Mouse (Mus musculus) T-cell, adult 2 months (primary cell): Measurements from ENCODE around the gene Katnal1.

Experiments used
- DNase-seq: peaks from one replicate; pipeline ENCODE4 v3.0.0; 2022; ENCODE audit warnings: low spot score

The Katnal1 gene

DNA sequence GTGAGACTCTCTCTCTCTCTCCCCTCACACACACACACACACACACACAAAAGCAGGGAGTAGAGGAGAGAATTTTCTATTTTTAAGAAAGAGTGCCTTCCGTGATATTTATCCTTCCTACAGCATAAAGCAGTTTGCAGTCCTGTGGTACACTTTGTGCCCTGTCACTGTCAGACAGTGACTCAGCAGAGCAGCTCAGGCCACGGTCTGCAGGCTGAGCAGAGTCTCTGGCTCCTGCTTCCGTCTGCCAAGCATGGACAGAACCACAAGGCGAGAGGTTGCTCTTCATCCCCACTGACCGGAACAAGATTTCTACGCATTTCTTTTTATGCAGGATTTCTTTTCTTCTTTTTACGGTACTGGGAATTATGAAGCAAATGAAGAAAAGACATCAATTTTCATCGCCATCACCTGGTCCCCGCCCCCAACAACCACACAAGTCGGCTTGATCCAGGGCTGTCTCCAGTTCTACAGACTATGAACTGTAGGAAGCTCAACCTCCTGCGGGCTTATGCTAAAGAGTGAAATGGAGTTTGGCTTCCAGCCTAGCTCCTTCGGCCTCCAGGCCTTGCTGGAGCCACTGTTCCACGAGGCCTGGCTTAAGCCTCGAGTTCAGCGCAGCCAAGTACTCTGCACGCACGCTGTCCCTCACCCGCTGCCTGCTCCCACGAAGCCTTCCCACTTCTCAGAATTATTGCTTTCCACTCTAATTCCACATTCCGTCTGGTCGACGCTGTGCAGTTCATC is 25.4 kb upstream of the Katnal1 start:
- no peak for DNase-seq

DNA sequence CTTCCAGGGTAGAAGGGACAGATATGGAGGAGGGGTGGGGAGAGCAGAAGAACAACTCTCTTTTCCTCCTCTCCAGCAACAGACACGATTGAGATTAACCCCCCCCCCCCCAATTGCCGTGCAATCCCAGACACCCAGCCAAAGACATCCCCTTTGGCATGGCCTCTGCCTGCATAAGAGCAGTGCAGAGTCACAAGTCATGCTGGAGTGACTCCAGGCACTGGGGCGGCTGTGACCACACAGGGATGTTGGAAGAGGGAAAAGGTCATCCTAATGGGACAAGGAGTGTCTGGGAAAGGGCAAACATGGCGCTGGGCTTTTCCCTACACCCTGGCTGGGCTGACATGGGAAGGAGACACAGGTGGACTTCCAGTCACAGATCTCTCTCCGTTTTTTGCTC is 24.0 kb upstream of the Katnal1 start:
- no peak for DNase-seq

DNA sequence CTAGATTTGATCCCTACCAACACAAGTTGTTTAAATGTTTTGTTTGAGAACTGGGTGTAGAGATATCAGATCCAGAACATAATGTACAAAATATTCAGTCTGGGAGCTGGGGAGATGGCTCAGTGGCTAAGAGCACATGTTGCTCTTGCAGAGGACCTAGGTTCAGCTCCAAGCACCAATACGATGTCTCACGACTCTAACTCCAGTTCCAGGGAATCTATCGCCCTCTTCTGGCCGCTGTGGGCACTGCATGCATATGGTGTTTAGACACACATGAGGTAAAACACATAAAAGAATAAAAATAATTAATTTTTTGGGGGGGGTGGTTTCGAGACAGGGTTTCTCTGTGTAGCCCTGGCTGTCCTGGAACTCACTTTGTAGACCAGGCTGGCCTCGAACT is 23.3 kb upstream of the Katnal1 start:
- DNase-seq = peak; percentile 59

DNA sequence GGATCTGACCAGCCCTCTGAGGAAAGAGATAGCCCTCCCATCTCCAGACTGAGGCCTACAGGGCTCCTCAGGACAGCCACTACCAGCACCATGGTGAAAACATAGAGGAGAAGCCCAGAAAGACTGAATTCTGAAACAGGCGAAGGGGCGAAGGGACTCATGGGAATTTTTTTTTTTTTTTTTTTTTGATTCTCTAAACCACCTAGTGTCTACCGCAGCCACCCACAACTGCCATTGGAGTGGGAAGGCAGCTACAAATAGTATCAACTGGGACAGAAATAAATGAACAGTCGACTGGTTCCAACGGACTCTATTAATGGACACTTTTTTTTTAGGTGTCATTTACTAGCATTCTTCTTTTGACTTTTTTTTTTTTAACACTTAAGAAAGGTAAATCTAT is 22.2 kb upstream of the Katnal1 start:
- DNase-seq = no peak

DNA sequence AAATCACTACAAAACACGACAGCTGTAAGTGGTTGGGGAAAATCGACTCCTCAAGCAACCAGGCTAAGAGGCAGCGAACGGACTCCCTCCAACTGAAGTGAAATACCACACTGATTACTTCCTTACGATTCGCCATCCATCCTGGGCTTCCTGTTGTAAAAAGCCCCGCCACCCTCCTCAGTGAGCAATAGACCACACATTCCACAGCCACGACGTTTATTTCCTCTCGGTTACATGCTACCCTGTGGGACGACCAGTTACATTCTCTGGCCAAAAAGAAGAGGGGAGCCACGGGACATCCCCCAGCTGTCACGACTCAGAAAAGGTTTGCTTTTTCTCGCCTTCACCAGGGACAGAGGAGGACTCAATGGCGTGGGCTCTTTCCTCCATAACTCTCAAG is 20.9 kb upstream of the Katnal1 start:
- DNase-seq = no peak

DNA sequence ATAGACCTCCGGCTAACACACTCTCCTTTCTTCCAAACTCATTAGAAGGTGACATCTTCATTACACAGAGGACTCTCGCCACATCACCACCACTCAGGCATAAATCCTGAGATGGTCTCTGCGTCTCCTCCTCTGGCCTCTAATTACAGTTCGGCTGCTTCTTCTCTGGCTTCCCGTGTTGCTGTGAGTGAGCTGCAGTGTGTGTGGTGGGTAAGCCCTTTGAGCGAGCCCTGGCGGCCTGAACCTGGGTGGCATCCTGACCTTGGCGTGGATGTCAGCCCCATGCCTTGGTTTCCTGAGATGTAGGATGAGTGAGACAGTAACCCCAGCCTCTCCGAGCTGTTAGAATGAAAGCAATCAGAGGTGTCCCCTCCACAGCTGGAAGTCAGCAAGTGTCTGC is 19.5 kb upstream of the Katnal1 start:
- DNase-seq = no peak

DNA sequence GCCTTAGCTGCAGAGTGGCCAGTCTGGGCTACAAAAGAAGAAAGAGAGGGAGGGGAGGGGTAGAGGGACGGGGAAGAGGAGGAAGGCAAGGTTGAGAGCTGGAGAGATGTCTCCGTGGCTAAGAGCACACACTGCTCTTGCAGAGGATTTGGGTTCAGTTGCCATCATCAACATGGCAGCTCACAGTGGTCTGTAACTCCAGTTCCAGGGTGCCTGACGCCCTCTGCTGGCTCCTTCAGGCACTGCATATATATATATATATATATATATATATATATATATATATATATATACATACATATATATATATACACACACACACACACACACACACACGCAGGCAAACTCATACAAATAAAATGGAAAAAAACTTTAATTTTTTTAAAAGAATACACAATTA is 18.3 kb upstream of the Katnal1 start:
- no peak for DNase-seq

DNA sequence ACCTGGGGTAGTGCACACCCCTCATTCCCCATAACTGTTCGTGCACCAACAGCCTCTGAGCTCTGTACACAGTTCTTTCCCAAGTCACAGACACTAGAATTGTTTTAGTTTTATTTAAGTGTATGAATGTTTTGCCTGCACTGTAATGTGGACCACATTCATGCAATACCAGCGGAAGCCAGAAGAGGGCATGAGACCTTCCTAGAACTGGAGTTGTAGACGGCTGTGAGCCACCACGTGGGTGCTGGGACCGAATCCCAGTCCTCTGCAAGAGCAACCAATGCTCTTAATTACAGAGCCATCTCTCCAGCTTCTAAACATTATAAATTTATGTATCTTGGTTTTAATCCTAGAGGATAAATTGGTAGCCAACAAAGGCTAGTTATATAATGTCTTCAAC is 17.7 kb upstream of the Katnal1 start:
- DNase-seq = peak; percentile 21

DNA sequence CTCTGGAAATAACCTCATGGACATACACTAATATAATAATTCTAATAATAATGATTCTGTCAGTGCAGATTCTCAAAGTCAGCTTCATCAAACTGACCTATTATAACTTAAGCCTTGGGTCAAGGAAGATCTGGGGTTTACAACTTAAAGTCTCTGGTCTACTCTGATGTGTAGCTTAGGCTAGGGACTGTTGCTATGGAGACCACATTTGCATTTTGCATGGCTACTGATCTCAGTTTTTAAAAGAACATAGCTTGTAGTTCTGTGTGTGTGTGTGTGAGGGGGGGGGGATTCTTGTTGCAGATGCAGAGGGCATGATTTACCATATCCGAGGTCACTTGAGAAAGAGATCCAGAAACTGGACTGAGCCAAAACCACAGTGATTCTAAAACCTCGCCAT is 16.6 kb upstream of the Katnal1 start:
- DNase-seq = no peak

DNA sequence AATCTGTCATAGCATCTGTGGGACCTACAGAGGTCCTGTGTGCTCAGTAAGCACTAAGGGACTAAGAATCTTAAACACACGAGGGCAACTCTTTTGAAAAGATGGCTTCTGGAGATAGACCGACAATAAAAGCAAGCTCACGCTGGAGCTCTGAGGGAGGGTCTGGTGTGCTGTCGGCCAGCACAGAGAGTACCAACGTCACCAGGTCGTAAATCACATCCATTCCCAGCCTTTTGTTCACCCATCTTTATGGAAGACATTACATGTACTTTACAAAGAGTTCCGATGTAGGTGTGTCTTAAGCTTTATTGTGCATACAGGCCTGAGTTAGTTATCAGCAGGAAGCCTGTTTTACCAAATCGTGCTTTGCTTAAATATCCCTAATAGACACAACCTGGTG is 14.9 kb upstream of the Katnal1 start:
- DNase-seq = no peak

DNA sequence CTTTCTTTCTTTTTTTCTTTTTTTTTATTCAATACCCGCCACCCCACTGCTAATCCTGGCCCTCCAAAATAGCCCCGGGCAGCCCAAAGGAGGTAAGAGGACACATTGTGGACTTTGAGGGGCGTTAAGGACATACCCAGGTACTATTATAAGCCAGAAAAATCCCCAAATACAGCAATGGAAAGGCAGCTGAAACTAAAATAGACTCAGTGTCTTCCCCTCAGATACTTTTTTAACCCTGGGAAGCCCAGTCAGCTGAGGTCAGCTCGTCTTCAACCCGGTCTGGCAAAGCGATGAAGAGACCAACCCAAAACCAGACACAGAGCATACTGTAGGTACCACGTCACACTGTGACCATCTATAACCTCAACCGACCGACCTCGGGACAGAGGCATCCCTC is 14.3 kb upstream of the Katnal1 start:
- no peak for DNase-seq

DNA sequence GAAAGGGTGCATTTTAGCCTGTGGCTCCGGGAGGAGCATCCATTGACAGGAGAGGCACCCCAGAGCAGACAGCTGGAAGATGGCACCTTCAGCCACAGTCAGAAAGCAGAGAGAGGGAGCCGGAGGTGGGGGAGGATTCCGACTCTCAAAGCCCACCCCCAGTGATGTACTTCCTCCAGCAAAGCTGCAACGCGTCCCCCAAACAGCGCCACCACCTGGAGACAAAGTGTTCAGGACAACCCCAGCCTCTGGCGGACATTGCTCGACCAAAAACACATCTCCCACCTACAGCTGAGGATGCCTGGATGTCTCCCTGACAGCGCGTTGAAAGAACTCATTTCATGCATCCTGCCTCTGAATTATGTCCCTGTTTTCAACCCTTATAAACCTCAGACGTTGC is 13.8 kb upstream of the Katnal1 start:
- DNase-seq = no peak

DNA sequence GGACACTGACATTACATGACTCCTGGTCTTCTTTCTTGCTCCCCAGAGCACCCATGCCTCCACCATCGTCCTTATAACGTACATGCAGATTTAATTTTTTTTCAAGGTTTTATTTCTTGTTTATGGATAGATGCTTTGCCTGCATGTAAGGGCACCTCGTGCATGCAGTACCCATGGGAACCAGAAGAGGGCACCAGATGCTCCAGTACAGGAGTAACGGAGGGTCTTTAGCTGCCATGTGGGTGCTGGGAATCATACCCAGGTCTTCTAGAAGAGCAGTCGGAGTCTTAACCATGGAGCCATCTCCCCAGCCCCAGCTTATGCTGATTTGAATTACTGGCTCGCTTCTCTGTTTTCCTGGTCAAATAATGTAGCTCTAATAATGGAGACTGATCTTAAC is 13.2 kb upstream of the Katnal1 start:
- no peak for DNase-seq

DNA sequence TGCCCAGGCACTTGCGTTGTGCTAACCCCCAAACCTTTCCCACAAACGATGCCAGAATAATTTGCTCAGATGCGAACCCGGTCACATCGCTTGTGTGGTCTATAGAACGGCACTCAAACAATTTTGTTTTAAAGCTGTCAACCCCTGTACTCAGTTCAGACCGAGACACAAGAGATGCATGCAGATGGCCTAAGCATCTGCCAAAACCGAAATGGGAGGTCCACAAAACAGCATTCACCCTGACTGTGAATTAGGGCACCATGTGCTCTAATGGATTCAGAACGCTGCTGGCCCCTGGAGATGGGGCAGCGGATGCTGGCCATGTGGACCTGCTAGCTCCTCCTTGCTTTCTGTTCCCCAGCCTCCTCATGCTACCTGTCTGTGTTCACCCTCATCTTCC is 12.7 kb upstream of the Katnal1 start:
- DNase-seq = no peak

DNA sequence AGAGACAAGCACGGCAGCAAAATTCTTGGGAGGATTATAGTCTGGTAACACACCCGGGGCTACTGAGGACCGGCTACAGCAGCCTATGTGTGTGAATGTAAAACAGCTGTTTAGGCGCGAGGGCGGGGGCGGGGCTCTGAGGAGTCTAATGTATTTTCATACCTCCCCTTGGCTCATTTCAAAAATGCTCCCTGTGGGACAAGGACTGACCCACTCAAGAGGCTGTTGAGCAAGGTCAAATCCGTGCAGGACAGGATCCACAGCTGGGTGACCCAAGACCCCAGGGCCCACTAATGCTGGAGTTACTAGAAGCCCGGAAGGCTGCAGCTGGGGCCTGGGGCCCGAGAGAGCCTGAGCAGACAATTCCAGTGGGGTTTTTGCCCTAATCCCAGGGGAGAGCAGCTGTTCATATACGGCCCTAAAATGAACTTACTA is 10.8 kb upstream of the Katnal1 start:
- DNase-seq = no peak

DNA sequence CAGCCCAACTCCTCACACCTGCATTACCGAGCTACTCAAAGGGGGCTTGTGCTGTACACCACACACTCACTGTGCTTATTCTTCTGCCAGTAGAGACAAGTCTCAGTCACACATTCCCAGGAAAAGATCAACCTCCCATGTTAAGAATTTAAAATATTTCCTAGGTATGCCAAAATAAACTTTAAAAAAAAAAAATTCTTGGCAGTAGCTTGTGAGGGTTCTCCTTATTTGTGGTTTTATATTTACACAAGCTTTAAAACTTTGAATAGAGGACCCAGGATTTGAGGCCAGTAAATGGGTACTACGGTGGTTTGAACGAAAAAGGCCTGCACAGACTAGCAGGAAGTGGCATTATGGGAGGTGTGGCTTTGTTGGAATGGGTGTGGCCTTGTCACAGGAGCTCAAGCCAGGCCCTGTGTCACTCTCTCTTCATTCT is 7.4 kb upstream of the Katnal1 start:
- DNase-seq = no peak

DNA sequence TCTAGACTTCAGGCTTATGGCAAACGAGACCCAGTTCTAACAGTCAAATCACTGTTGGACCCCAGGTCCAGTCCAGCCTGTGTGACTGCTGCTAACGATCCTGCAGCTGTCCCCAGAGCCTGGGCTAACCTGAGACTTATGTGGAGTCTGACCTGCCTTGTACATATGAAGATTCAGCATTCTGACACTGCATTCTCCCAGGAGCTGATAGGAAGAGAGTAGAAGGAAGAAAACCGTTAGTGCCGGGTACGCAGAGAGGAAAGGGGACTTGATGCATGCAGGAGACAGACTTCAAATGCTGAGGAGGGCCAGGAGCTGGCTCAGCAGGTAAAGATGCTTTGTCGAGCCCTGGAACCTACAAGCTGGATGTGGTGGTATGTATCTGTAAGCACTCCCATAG is 6.8 kb upstream of the Katnal1 start:
- no peak for DNase-seq

DNA sequence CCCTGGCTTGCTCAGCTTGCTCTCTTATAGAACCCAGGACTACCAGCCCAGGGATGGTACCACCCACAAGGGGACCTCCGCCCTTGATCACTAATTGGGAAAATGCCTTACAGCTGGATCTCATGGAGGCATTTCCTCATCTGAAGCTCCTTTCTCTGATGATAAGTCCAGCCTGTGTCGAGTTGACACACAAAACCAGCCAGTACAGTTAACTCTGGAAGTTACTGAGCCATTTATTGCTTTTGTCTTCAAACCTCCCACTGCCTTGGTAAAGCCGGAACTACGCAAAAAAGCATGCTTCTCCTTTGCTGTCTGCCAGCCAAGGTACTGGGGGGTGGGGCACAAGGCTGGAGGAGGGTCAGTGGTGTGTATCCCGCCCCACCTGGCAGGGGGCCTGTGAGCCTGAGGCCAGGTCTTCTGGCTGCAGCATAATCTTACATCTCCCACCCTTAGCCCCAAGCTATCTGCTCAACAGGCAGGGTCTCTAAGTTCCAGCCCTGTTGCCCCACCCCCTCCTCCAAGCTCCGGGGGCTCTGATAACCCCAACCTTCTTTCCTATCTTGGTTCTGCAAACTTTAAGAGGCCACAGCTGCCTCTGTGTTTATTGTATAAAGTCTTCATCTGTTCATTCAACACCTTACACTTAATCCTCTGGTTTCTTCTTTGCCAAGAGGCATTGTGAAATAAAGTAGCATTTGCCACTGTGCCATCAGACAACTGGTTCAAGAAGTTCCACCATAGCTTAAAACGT is 6.1 kb upstream of the Katnal1 start:
- DNase-seq = no peak

DNA sequence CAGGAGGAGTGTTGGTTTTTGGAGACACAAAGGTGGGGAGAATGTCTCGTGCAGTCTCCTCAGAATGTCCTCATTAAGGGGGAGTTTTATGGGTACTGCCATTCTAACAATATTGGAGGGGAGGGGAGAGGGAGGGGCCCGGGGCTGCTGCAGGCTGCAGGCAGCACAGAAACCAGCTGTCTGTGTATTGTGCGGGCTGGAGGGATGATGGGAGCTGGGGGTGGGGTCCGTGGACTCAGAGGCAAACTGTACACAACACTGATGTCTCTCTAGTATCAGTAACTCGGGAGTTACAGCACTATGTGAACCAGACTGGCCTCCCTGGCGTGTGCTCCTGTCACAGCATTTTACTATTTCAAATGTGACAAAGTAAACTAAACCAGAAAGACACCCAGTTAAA is 5.3 kb upstream of the Katnal1 start:
- DNase-seq = no peak

DNA sequence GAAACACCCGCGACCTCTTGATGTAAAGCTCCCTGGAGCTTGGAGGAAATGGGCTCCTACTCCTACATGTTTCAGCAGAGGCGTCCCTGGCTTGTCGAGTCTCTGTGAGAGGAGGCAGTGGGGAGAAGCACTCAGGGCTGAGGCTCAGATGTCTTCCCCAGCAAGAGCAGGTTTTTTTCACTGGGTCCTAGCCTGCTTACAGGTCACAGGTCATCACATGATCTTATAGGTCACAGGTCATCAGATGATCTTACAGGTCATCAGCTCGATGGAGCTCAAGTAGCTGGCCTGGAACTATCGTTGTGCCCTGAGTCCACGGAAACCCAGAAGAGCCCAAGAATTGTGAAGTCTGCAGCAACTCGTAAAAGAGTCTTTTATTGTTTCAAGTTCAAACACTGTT is 4.6 kb upstream of the Katnal1 start:
- DNase-seq = no peak

DNA sequence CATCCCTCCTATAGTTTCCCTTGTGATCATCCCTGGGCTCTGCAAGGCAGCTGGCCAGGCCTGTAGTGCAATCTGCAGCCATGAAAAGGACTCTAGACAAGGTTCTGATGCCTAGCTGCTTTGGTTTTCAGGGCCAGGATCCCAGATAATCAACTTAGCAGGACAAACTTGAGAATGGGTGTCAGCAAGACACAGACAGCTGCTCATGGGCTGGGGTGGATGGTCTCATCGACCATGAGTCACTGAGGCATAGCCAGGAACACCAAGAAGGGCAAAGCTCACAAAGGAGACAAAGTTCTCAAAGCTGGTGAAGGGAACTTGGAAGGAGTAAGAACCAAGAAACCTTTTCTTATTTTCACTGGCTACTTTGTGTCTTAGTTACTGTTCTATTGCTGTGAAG is 2.2 kb upstream of the Katnal1 start:
- DNase-seq = no peak

DNA sequence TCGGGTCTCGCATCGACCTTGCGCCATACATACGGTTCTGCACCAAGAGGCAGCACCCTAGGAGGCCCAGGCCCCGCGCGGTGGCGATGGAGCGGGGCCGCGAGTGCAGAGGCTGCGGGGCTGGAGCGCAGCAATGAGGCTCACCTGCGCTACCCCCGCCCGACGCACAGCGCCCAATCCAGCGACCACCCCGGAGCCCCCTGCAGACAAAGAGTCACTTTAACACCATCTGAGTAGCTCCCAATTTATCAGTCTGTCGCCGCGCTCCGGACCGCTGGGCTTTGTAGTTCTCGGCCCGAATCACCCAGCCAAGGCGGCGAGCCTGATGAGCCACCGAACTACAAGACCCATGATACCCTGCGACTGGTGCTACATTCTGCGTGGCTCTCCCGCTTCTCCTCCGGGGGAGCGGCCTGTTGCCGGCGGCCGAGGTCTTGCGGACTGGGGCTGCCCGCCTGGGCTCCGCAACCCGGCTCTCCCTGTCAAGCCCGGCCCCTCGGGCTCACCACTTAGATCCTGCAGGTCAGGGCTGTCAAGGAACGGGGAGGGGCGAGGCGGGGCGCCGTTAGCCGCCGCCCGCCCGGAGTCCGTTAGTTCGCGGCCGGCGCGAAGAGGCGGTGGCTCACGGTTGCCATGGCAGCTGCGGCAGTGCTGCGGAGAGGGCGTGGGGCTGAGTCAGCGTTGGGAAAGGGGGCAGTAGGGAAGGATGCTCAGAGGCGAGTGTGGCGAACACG is 571 bp downstream of the Katnal1 start:
- DNase-seq = peak; percentile 87

DNA sequence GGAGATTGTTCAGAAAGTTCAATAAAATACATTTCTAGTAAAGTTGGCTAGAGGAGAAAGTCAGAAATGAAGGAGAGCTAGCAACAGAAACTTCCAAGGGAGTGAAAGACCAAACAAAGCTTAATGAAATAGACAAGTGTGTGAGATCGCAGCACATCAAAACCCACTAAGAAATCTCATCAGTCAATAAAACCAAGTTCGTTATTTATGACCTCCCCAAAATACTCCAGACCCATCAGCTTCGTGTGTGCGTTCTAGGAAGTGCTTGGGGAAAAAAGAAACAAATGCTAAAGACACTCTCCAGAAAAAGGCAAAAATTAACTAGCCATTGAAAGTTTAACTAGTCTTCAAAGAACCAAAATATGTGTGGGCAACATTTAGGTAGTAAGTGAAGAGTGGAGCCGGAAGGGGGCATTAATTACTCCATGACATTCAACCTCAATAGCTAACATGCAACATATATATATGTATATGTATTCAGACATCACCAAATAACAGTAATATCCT is 1.4 kb downstream of the Katnal1 start:
- DNase-seq = no peak
